Mouse (Mus musculus) C2C12 (cell line): ENCODE data around the gene Aqp5. TPM values are rescaled to one million over a fixed set of nuclear protein-coding genes. Genes with fewer than 3 reads are reported as not detected.

Source experiments
- H3K27me3 ChIP-seq: one replicate; pipeline ENCODE4 v1.6.1; 2011; ENCODE audit not compliant: control insufficient read depth, insufficient read depth, insufficient read length
- H3K36me3 ChIP-seq: one replicate; pipeline ENCODE4 v1.6.1; 2011; ENCODE audit not compliant: control insufficient read depth, insufficient read depth
- H3K4me3 ChIP-seq: one replicate; pipeline ENCODE4 v1.5.1; 2011; ENCODE audit warnings: mild to moderate bottlenecking, control low read depth; ENCODE audit not compliant: poor library complexity, insufficient read depth, severe bottlenecking
- H3K79me2 ChIP-seq: one replicate; pipeline ENCODE4 v1.6.1; 2011; ENCODE audit not compliant: control insufficient read depth, insufficient read depth
- H3K79me3 ChIP-seq: one replicate; pipeline ENCODE4 v1.6.1; 2011; ENCODE audit warnings: low read depth, control low read depth
- H3ac ChIP-seq: one replicate; pipeline ENCODE3; 2011; ENCODE audit warnings: low read depth; ENCODE audit not compliant: control insufficient read depth, insufficient read length
- CEBPB ChIP-seq: IDR thresholded peaks from one replicate; pipeline ENCODE4 v1.6.1; 2011; ENCODE audit warnings: low read depth, mild to moderate bottlenecking, control low read depth, moderate library complexity
- CTCF ChIP-seq: IDR thresholded peaks from one replicate; pipeline ENCODE4 v1.5.1; 2011; ENCODE audit not compliant: control insufficient read depth, insufficient read depth, insufficient read length
- FOSL1 ChIP-seq: IDR thresholded peaks from one replicate; pipeline ENCODE4 v1.8.0; 2011; ENCODE audit warnings: mild to moderate bottlenecking, low read length; ENCODE audit not compliant: poor library complexity, insufficient read depth, severe bottlenecking
- MAX ChIP-seq: IDR thresholded peaks from one replicate; pipeline ENCODE4 v1.6.1; 2011; ENCODE audit warnings: mild to moderate bottlenecking, control low read depth
- MYOD1 ChIP-seq: IDR thresholded peaks from one replicate; pipeline ENCODE4 v1.6.1; 2011; ENCODE audit warnings: low read depth; ENCODE audit not compliant: control insufficient read depth, insufficient read length
- MYOG ChIP-seq: IDR thresholded peaks from one replicate; pipeline ENCODE4 v1.6.1; 2011; ENCODE audit not compliant: control insufficient read depth, insufficient read length; ENCODE audit errors: extremely low read depth
- USF1 ChIP-seq: IDR thresholded peaks from one replicate; pipeline ENCODE4 v1.6.1; 2011; ENCODE audit warnings: low read depth, mild to moderate bottlenecking, control low read depth, moderate library complexity
- polyA plus RNA-seq: library from polyadenylated mRNA; unstranded; fragments of >200 nt; fragmentation: generic; extraction: Trizol; gene quantifications from one replicate; pipeline ENCODE4 v1.2.1, GENCODE M21; 2012; ENCODE audit warnings: missing spikeins

Aqp5 gene
- polyA plus RNA-seq, 1 experiment: 395 TPM

DNA sequence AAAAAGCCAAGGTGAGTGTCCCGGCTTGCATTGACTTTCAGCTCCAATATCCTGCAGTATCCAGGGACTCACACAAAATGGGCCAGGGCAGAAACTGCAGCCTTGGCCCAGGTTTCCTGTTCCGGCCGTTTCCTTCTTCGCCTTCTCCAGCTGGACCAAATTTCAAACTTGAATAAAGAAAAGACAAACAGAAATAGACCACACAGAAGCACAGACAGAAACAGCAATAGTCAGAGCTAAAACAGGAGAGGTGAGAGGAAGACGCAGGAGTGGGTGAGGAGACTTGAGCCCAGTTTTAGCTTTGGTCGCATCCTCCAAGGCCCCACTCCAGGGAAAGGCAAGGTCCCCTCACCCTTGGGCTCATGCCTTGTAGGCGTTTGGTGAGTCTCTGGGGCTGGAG is 12.6 kb downstream of the Aqp5 start:
- Histone ChIP-seq H3K36me3 (no peaks in the 10 kb centered on the region), H3K27me3 (peaks cover 17% of the 10 kb centered on the region), H3K79me2 (no peaks in the 10 kb centered on the region), H3ac (no peak overlapping the region), H3K4me3 (no peak overlapping the region), H3K79me3 (no peaks in the 10 kb centered on the region)
- TF ChIP-seq CTCF: no peak
- no peak for TF ChIP-seq FOSL1
- no peak for TF ChIP-seq CEBPB
- no peak for TF ChIP-seq MYOG
- no peak for TF ChIP-seq USF1
- TF ChIP-seq MAX: no peak
- TF ChIP-seq MYOD1: no peak

DNA sequence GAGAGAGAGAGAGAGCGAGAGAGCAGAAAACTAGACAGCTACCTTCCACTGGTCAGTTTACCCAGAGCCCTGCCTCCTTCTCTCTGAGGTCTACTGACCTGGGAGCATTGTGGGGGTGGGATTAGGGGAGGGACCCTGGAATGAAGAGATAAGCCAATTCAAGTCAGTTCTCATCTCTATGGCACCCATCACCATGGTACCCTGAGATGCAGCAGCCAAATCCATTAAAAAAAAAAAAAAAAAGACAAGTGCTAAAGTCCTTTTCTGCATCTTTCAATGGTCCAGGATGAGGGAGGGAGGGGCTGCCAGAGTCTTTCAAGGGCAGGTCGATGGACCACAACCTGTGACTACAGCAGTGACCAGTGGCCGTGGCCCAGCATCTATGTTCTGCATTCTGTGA is 15.0 kb downstream of the Aqp5 start:
- H3K4me3 ChIP-seq: no peak overlapping the region
- no peak overlapping the region for H3ac ChIP-seq
- H3K79me3 ChIP-seq: no peaks in the 10 kb centered on the region
- H3K36me3 ChIP-seq: no peaks in the 10 kb centered on the region
- peaks cover 6% of the 10 kb centered on the region for H3K27me3 ChIP-seq
- no peak for TF ChIP-seq MYOD1
- TF ChIP-seq FOSL1: no peak
- TF ChIP-seq CTCF: no peak
- no peak for TF ChIP-seq MAX
- no peak for TF ChIP-seq MYOG
- TF ChIP-seq CEBPB: no peak
- TF ChIP-seq USF1: no peak
- H3K79me2 ChIP-seq: no peaks in the 10 kb centered on the region

DNA sequence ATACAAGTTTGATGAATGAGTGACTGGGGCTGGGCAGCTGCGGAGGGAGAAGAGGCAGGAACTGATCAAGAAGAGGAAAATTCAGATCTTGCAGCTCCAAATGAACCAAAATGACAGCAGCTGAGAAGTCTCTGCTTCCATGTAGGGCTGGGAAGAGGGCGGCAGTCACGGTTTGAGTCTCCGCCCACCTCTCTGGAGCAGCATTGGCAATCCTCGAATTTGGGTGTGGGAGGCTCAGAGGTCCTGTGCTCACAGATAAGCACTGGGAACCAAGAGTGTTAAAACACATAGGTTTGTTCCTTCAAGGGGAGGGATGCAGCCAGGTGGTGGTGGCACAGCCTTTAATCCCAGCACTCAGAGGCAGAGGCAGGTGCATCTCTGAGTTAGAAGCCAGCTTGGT is 15.9 kb downstream of the Aqp5 start:
- Histone ChIP-seq H3K4me3 (no peak overlapping the region), H3K79me3 (no peaks in the 10 kb centered on the region), H3ac (no peak overlapping the region), H3K36me3 (no peaks in the 10 kb centered on the region), H3K79me2 (no peaks in the 10 kb centered on the region), H3K27me3 (peaks cover 6% of the 10 kb centered on the region)
- TF ChIP-seq MYOG (no peak), CEBPB (no peak), USF1 (no peak), CTCF (no peak), MYOD1 (no peak), MAX (no peak), FOSL1 (no peak)

DNA sequence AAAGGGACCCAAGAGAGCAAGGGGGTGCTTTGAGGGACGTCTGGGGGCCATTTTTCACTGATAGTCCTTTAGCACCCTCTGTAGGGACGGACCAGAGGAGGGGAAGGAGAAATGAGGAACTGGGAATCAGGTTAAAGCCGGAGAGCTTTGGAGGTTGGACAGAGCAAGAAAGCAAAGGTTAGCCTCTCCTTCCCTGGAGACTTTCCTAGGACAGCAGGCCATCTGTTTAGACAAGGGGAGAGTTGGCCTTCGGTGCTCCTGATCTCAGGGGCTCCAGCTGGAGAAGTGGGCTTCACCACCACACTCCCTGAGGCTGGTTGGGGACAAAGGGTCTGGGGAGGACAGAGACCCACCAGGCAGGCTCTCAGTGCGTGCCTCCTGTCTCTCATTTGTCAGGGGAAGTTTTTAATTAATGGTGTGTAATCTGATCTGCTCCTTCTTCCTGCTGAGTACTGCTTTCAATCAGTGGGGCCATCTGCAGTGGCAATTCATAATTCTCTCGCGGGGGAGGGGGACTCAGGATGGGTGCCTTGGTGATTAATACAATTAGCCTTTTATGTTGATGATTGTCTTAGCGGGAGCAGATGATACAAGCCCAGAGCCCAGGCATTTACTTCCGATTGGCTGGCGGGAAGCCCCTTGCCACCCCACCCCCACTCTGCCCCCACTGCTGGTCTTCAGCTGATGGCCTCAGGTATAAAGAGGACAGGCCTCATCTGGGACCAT is 17.0 kb downstream of the Aqp5 start:
- H3K79me2 ChIP-seq: no peaks in the 10 kb centered on the region

DNA sequence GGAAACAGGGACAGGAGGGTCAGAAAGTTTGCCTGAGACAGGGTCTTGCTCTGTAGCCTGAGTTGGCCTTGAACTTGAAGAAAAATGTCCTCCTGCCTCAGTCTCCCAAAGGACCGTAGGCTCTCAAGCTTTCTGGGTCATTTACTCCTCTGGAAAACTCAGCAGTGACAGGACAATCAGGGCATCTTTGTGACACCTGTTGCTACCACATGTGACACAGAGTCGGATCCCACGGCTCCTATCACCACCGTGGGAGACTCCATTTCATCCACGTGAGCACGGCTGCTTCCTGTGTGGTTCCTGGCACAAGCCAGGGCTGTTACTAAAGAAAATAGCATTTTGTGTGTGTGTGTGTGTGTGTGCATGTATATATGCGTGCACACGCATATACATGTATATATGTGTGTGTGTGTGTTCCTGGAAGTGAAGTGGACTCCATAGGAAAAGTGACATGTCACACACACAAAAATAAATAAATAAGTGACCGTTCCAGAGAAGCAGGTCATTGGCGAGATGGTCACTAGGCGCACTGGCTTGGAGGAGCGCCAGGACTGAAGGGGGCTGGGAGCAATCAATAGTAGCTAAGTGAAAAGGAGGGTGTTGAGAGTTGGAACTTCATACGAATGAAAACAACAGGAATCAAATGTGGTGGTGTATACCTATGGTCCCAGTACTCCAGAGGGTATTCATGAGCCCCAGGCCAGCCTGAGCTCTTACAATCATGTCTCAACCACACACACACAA is 18.0 kb downstream of the Aqp5 start:
- Histone ChIP-seq H3K79me3 (no peaks in the 10 kb centered on the region), H3K4me3 (no peak overlapping the region), H3K36me3 (no peaks in the 10 kb centered on the region), H3K27me3 (no peaks in the 10 kb centered on the region), H3ac (no peak overlapping the region), H3K79me2 (no peaks in the 10 kb centered on the region)
- TF ChIP-seq MYOG: no peak
- TF ChIP-seq FOSL1: no peak
- no peak for TF ChIP-seq MAX
- TF ChIP-seq CTCF: no peak
- TF ChIP-seq CEBPB: no peak

More for the DNA sequence above, 17.0 kb downstream of the Aqp5 start:
- Histone ChIP-seq H3K27me3 (peaks cover 2% of the 10 kb centered on the region), H3K36me3 (no peaks in the 10 kb centered on the region), H3K4me3 (no peak overlapping the region), H3K79me3 (no peaks in the 10 kb centered on the region), H3ac (no peak overlapping the region)
- TF ChIP-seq FOSL1 (no peak), CTCF (no peak), MAX (no peak), USF1 (no peak), CEBPB (no peak), MYOG (no peak), MYOD1 (no peak)

DNA sequence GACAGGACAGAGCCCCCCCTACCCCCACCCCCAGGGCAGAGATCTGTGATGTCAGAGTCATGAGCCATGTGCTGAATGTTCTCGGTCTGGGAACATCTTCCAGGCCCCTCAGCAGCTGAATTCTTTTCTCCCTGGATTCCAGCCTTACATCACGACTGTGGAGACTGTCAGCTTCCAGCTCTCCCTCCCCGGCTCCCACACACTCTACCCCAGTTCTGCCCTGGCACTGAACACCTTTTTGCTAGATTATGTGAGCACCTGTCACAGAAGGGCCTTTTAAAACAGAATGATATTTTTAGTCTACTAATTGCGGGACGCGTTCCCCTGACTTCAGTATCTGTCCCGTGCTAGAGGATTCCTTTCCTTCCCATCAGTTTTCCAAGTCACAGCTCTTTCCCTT is 21.0 kb downstream of the Aqp5 start:
- no peak overlapping the region for H3ac ChIP-seq
- H3K27me3 ChIP-seq: no peaks in the 10 kb centered on the region
- H3K4me3 ChIP-seq: no peak overlapping the region
- no peaks in the 10 kb centered on the region for H3K79me3 ChIP-seq
- H3K79me2 ChIP-seq: no peaks in the 10 kb centered on the region
- no peak for TF ChIP-seq MYOD1
- no peak for TF ChIP-seq MAX
- no peak for TF ChIP-seq CTCF
- no peak for TF ChIP-seq MYOG
- TF ChIP-seq FOSL1: no peak
- TF ChIP-seq CEBPB: no peak
- TF ChIP-seq USF1: no peak
- H3K36me3 ChIP-seq: no peaks in the 10 kb centered on the region
